ENCODE assay signal across 8 mouse cellular contexts in the genomic region with DNA sequence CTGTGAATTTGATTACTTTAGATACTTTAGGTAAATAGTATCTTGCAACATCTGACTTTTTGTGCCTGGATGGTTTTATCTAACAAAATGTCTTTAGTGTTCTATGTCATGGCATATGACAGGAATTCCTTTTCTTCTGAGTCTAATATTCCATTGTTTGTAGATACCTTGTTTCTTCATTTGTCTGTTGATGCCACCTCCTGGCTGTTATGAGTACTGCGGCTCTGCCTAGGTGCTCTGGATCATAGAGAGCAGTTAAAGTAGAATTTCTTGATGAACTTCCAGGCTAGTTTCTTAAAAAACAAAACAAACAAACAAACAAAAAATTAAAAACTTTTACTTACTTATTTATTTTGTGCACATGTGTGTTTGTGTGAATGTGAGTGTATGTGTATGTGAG.
DNase-seq lines count a peak whose midpoint lies in the region; ATAC-seq and TF ChIP-seq lines count a peak whose summit lies in the region.

No protein-coding gene starts in this region.

- no peak overlapping the region for H3K4me3 ChIP-seq in forebrain, postnatal 0 days (ENCODE audit: low read depth, low read length)
- no peak overlapping the region for H3K4me3 ChIP-seq in forebrain, embryonic 15.5 days
- H3K4me3 ChIP-seq in cerebellum, adult 2 months (replicated peaks; ENCODE audit: insufficient read depth, low read depth, low read length), result no peak overlapping the region

- no peak overlapping the region for H3K27ac ChIP-seq in forebrain, postnatal 0 days (ENCODE audit: low read depth, low read length)
- no peak overlapping the region for H3K27ac ChIP-seq in forebrain, embryonic 15.5 days (replicated peaks)
- H3K27ac ChIP-seq in cerebellum, adult 2 months (ENCODE audit: insufficient read depth, low read length), result no peak overlapping the region

- H3K9ac ChIP-seq in forebrain, postnatal 0 days, result no peak overlapping the region
- H3K9ac ChIP-seq in forebrain, embryonic 15.5 days (replicated peaks), result no peak overlapping the region

- TF ChIP-seq CTCF in forebrain, postnatal 0 days (IDR thresholded peaks at IDR 0.05; ENCODE audit: low read depth), result peak; percentile 51
- TF ChIP-seq CTCF in cerebellum, adult 2 months (IDR thresholded peaks at IDR 0.05; ENCODE audit: borderline replicate concordance, insufficient read depth, low read depth, low read length), result peak; percentile 5; the same call in 1 of the 2 replicates

- TF ChIP-seq POLR2A in cerebellum, adult 2 months (IDR thresholded peaks at IDR 0.05; ENCODE audit: borderline replicate concordance, insufficient read depth, low read length), result no peak

- H3K4me2 ChIP-seq in forebrain, postnatal 0 days (ENCODE audit: low read depth), result no peak overlapping the region
- H3K4me2 ChIP-seq in forebrain, embryonic 15.5 days (replicated peaks), result no peak overlapping the region

- DNase-seq in forebrain, postnatal 0 days, result no peak
- peak; percentile 21 for DNase-seq in ovary, postnatal 36 days (ENCODE audit: low spot score)
- DNase-seq in ovary, adult 18-20 months (ENCODE audit: low spot score), result no peak
- DNase-seq in cerebellum, adult 2 months, result peak in 1 of 2 experiments; percentile 26
- peak; percentile 10 for DNase-seq in large intestine, adult 2 months (ENCODE audit: low read depth, low spot score)
- peak; percentile 19 for DNase-seq in right cerebral cortex, postnatal 36 days (ENCODE audit: low spot score in 2 of 2)
- no peak for DNase-seq in urinary bladder, adult 2 months (ENCODE audit: low spot score)

- H3K4me1 ChIP-seq in forebrain, postnatal 0 days (ENCODE audit: insufficient read depth), result peaks cover 5% of the 10 kb centered on the region; the same call in 1 of the 2 replicates
- peaks cover 12% of the 10 kb centered on the region; the same call in 1 of the 2 replicates for H3K4me1 ChIP-seq in forebrain, embryonic 15.5 days
- no peaks in the 10 kb centered on the region for H3K4me1 ChIP-seq in cerebellum, adult 2 months (ENCODE audit: control insufficient read depth, insufficient read depth, low read length)

- H3K36me3 ChIP-seq in forebrain, postnatal 0 days (ENCODE audit: insufficient read depth), result no peaks in the 10 kb centered on the region
- H3K36me3 ChIP-seq in forebrain, embryonic 15.5 days, result no peaks in the 10 kb centered on the region

- H3K9me3 ChIP-seq in forebrain, postnatal 0 days (ENCODE audit: low read length), result no peaks in the 10 kb centered on the region
- no peaks in the 10 kb centered on the region for H3K9me3 ChIP-seq in forebrain, embryonic 15.5 days

- no peaks in the 10 kb centered on the region for H3K27me3 ChIP-seq in forebrain, postnatal 0 days (ENCODE audit: insufficient read depth, low read length)
- no peaks in the 10 kb centered on the region for H3K27me3 ChIP-seq in forebrain, embryonic 15.5 days
- H3K27me3 ChIP-seq in cerebellum, adult 2 months (ENCODE audit: control insufficient read depth, insufficient read depth, low read length), result no peaks in the 10 kb centered on the region

- 69% methylated on average over 1 of the region's 1 CpGs for WGBS in forebrain, postnatal 0 days
- 69% methylated on average over 1 of the region's 1 CpGs for WGBS in forebrain, embryonic 15.5 days
- WGBS in cerebellum, adult 2 months, result 77% methylated on average over 1 of the region's 1 CpGs
- WGBS in large intestine, adult 2 months, result 65% methylated on average over 1 of the region's 1 CpGs

- ATAC-seq in forebrain, postnatal 0 days, result no peak
- ATAC-seq in forebrain, embryonic 15.5 days (replicated peaks), result no peak

Comparison
In these comparisons a context has a peak if more than half of its experiments do, and no peak if none do; other contexts are left out.
1. DNase-seq: peak in ovary, postnatal 36 days (single experiment), large intestine, adult 2 months (single experiment) and right cerebral cortex, postnatal 36 days (2 of 2); none in forebrain, postnatal 0 days (single experiment), ovary, adult 18-20 months (single experiment) and urinary bladder, adult 2 months (single experiment).